Mouse (Mus musculus) liver, adult (tissue): ENCODE data around the gene Drd2.

ENCODE experiments used
- GATA4 ChIP-seq: IDR thresholded peaks from 2 replicates; pipeline ENCODE4 v1.6.1; 2014; ENCODE audit warnings: mild to moderate bottlenecking, low read length; ENCODE audit not compliant: insufficient replicate concordance

Gene Drd2

GRCm38 (mm10) chr9:49340136-49341043 lies at the start of gene Drd2:
Gene Drd2 (plus strand): TSS chr9:49340627.
- TF ChIP-seq GATA4: no peak

- no peak for TF ChIP-seq GATA4
Measured at GRCm38 (mm10) chr9:49295101-49295500, 45.3 kb upstream of the Drd2 start.

DNA sequence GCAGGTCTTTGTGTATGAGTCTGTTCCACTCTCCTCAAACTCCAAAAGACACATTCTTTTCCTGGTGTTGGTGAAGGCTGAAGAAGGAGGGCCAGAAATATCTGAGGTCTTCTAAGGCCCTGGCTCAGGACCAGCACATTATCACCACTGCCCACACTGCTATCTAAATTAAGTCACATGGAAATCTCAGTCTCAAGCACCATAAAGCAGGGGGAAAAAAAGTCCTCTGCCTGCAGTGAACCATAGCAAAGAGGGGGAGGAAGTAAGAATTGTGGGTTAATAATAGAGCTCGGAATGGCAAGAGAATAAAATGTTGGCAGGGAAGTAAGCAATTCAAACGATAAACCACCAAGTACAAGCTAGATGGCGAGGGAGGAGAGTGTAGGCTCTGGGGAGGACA lies 32.9 kb upstream of the Drd2 start:
- TF ChIP-seq GATA4: no peak

GRCm38 (mm10) chr9:49310821-49311220 lies 29.6 kb upstream of the Drd2 start:
- no peak for TF ChIP-seq GATA4

DNA sequence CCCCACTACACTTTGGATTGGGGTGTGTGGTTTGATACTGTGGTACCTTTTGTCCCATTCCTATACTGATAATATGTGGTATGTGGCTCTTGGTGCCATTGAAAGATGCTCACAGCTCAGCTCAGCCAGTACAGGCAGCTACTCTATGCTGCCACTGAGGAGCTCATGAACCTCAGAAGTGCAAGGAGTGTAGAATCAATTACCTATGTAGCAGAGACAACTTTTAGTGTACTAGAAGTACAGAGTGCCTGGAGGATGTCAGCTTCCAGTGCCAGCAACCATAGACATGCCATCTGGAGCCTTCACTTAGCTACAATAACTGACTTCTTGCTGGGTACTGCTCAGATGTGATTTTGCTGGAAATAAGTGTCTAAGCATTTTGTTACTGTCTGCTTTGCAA lies 21.8 kb upstream of the Drd2 start:
- TF ChIP-seq GATA4: no peak

- no peak for TF ChIP-seq GATA4
Measured at GRCm38 (mm10) chr9:49341044-49341365, 578 bp downstream of the Drd2 start.

DNA sequence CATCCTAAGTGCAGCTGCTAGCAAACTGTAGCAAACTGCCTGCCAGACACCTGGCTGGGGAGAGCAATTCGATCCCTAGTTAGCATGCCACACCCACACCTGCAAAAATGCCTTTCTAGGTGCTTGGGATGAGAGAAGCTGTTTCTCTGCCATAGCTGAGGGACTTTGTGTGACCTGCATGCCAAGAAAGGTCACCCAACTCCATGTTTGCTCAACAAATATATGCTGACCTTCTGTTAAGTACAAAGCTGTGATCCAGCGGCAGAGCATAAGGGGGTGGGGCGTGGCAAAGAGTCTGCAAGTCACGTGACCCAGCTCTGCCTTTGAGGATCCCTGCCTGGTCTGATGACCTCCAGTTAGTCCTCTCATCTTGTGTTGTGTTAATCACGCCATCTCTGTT lies 25.3 kb downstream of the Drd2 start:
- no peak for TF ChIP-seq GATA4

- TF ChIP-seq GATA4: no peak
Measured at GRCm38 (mm10) chr9:49373946-49374345, 33.5 kb downstream of the Drd2 start.

- TF ChIP-seq GATA4: no peak
Measured at GRCm38 (mm10) chr9:49379962-49380361, 39.5 kb downstream of the Drd2 start.

DNA sequence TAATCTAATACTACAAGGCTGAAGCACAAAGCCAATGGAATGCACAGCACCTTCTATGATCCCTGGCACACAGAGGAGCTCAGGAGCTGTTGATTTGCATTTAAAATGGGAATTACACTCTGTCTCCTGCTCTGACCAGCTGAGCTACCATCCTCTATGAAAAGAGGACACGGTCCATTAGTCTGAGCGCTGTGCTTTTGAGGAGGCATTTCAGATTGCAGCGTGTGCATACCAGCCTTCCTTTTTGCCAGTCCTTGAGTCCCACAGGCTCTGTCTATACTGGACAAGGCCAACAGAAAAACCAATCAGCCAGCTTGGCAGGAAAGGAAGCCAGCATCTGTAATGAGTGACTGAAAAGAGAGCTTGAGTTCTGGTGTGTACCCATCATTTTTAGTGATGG lies 43.6 kb downstream of the Drd2 start:
- no peak for TF ChIP-seq GATA4

DNA sequence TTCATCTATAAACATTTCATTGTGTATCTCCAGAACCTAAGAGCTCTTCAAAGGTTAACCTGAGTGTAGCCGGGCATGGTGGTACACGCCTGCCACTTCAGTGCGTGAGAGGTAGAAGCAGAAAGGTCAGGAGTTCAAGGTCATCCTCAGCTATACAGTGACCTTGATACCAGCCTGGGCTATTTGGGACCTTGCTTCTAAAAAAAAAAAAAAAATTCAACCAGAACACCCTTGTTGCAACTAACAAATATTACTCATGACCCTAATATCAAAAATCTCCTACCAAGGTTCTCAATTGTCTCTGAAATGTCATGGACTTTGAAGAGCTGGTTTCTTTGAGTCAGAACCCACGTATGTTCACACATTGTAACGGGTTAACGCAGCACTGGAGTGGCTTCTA lies 44.4 kb downstream of the Drd2 start:
- TF ChIP-seq GATA4: no peak

- TF ChIP-seq GATA4: no peak
Measured at GRCm38 (mm10) chr9:49385301-49385700, 44.9 kb downstream of the Drd2 start.

- TF ChIP-seq GATA4: no peak
Measured at GRCm38 (mm10) chr9:49386119-49386518, 45.7 kb downstream of the Drd2 start.

DNA sequence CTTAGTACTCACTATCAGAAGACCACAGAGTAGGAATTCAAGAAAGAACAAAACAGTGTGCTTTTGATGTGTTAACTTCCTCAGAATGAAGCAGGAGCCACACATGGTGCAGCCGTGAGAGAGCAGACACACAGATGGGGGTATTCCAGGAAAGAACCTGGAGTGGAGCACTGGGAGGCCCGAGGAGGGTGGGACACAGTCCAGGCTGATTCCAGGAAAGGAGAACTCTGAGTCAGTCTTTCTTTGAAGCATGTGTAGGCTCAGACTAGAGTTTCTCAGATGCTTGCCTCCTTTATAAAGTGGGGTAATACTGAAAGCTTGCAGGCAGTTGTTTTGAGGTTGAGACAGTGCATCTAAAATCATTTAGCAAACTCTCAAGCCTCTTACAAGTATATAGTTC lies 51.8 kb downstream of the Drd2 start:
- TF ChIP-seq GATA4: no peak

DNA sequence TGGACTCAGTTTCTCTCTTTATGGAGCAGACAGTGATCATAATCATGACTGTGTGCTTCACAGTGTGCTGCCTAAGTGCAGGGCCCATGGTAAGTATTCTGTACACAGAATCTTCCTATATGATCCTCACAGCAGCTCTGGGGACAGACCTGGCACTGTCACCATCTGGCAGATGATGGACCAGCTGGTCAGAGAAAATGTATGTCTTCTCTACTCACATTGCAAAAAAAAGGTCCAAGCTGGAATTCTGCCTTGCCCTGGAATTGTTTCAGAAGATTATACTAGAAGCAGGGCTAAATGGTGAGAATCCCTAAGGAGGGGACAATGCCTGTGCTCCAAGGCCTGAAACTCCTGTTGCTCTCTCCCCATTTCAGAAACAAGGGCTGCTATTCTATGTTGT lies 55.6 kb downstream of the Drd2 start:
- TF ChIP-seq GATA4: no peak

- TF ChIP-seq GATA4: no peak
Measured at GRCm38 (mm10) chr9:49403711-49404110, 63.3 kb downstream of the Drd2 start.

DNA sequence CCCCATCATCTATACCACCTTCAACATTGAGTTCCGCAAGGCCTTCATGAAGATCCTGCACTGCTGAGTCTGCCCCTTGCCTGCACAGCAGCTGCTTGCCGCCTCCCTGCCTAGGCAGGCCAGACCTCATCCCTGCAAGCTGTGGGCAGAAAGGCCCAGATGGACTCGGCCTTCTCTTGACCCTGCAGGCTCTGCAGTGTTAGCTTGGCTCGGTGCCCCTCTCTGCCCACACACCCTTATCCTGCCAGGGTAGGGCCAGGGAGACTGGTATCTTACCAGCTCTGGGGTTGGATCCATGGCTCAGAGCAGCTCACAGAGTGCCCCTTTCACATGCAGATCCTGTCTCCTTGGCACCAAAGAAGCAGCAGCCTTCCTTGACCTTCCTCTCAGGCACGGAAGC lies 66.6 kb downstream of the Drd2 start:
- TF ChIP-seq GATA4: no peak
